Mouse (Mus musculus) adrenal gland, postnatal 36 days (tissue): ENCODE data around the gene 4930447C04Rik. TPM values are rescaled to one million over a fixed set of nuclear protein-coding genes. Genes with fewer than 3 reads are reported as not detected.

Experiments
- DNase-seq, 2 experiments: peaks; one replicate each; pipeline ENCODE4 v3.0.0; 2021; ENCODE audit warnings: mixed read lengths in 1 of 2
- long read RNA-seq, 2 experiments: library from polyadenylated mRNA; stranded (forward); transcript quantifications; one replicate each; pipeline ENCODE4 v2.0.0; 2021; ENCODE audit warnings: borderline sequencing depth in 2 of 2
- total RNA-seq, 2 experiments: library from RNA; stranded (reverse); gene quantifications; 2 replicates each; pipeline ENCODE4 v1.2.3; 2021

The 4930447C04Rik gene
- under 1 TPM; 0.13 to 0.26 TPM for total RNA-seq
- long read RNA-seq, experiment 1, result 0 reads
- long read RNA-seq, experiment 2, result 0 reads

- DNase-seq, result no peak
These were observed at the start of gene 4930447C04Rik for GRCm38 (mm10) chr12:72940071-72940821. 4930447C04Rik (minus strand) TSS chr12:72940774.

GRCm38 (mm10) chr12:72983071-72983857 is 42.7 kb upstream of the 4930447C04Rik start:
- DNase-seq, result peak; percentile 30 to 47

DNA sequence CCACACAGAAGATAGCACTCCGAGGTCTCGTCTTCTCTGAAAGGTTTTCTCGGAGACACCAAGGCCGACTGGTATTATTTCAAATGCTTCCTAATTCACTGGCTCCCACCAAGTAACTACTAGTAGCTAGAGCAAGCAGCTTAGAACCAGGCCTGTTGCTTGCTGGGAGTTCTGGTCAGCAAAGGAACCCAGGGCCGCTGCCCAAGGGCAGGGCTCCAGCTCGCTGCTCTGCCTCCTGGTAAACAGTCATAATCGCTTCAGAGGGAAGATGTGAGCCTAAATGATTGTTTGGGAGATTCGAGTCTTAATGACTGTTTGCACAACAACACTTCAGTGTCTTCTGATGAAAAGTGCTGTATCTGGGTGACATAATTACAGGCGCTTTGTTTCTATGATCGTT is 42.0 kb upstream of the 4930447C04Rik start:
- peak; percentile 40 to 44 for DNase-seq

DNA sequence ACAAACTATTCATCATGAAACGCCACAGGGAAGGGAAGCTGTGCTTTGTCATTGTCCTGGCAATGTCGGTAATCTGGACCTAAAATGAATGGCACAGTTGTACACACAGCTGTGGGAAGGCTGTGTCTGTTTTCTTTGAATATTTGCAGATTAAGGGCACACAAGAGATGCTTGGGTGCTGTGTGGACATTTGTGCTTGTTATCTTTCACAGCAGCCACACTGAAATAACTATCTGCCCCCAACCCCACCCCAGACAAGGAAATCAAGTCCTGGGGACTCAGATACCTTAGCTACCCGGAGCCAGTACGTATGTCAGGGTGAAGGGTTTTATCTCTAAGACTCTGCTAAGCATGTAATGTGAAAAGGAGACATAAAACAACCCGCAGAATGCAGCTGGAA is 38.7 kb upstream of the 4930447C04Rik start:
- no peak for DNase-seq

GRCm38 (mm10) chr12:72977851-72978250 is 37.3 kb upstream of the 4930447C04Rik start:
- no peak for DNase-seq

- DNase-seq, result peak; percentile 76 to 84
These were observed 36.1 kb upstream of the 4930447C04Rik start for GRCm38 (mm10) chr12:72976718-72977117.

GRCm38 (mm10) chr12:72976172-72976571 is 35.6 kb upstream of the 4930447C04Rik start:
- DNase-seq, result no peak

GRCm38 (mm10) chr12:72973161-72973560 is 32.6 kb upstream of the 4930447C04Rik start:
- DNase-seq, result peak; percentile 35 to 68

GRCm38 (mm10) chr12:72970620-72971019 is 30.0 kb upstream of the 4930447C04Rik start:
- DNase-seq, result no peak

DNA sequence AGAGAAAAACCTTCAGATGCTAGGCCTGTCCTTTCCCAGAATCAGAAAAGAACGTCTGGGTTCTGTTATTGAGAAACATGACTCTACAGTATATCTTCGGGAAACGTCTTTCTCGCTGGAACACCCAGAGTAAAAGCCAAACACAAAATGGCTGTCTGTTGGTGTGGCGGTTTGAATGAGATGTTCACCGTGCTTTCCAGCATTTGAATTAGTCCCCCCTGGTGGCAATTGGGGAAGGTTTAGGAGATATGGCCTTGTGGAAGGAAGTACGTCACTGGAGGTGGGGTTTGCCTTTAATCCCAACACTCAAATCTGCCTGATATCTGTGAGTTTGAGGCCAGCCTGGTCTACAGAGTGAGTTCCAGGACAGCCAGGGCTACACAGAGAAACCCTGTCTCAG is 27.0 kb upstream of the 4930447C04Rik start:
- no peak for DNase-seq

- DNase-seq, result no peak
These were observed 22.2 kb upstream of the 4930447C04Rik start for GRCm38 (mm10) chr12:72962761-72963160.

DNA sequence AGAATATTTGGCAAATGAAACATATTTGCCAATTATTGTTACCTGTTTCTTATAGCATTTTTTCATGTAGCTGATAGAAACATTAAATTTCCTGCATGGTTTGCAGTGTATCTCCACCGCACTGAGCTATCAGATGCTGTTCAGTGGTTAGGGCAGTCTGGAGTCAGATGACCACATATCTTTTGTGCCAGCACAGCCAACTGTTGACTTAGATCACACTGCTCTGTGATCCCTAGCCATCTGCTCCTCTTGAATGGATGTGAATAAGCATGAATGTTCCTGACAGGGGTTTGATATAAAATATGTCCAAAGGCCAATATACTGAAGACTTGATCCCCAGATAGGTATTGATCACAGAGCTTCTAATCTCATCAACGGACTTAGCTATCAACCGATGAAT is 17.9 kb upstream of the 4930447C04Rik start:
- DNase-seq, result no peak

DNA sequence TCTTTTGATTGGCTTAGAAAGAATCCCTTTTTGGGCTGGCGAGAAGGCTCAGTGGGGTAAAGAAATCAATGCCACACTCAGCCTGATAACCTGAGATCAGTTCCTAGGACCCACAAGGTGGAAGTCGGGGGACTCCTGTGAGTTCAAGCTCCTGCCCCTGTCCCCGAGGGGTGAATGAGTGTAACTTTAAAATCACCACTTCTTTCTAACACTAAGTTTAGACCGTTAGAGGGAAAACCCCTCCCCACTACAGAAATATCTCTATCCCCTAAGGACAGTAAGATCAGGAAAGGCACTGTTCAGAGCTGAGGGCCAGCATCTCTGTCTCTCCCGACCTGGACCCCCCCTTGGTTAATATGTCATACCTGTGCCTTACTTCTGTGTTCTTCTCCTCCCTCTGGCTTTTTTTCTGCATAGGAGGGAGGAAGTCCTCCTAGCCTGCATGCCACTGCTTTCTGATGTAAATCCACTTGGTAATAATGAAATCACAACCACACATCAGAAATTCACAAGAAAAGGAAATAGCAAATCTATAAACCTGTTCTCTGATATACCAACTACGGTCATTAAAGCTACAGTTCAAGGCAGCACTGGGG is 17.4 kb upstream of the 4930447C04Rik start:
- no peak for DNase-seq

DNA sequence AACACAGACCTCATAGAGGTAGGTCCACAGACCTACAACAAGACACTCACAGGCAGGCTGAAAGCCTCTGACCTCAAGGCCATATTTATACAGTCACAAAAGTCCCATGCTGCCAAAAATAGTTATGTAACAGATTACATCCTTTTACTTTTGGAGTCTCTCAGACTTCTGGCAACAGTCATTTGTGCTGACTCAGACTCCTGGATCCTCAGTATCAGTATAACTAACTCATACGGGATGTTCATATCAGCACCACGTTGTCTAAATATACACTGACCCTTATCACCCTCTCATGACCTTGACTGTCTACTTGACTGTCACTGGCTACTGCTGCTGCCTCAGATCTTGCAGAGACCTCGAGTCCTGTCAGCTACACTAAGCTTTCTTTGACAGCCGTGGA is 14.3 kb upstream of the 4930447C04Rik start:
- DNase-seq, result peak in 1 of 2 experiments; percentile 9

GRCm38 (mm10) chr12:72953858-72954257 is 13.3 kb upstream of the 4930447C04Rik start:
- DNase-seq, result no peak

DNA sequence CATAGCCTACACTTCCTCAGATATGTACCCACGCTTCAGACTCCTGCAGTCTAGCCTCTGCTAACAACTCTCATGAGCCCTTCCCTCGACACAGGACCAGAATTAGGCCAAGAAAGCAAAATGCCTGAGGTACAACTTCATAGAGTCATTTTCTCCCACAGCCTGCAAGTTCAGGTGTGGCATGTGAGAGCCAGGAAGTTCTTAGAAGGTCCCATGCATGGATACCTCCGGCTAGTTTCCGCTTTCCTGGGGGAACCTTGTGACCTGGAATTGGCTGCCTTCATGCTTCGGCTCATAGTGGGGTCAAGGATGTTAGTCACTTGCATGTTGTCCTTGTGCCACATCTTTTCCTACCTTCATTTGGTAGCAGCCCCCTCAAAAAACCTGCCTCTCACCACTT is 12.5 kb upstream of the 4930447C04Rik start:
- DNase-seq, result no peak

DNA sequence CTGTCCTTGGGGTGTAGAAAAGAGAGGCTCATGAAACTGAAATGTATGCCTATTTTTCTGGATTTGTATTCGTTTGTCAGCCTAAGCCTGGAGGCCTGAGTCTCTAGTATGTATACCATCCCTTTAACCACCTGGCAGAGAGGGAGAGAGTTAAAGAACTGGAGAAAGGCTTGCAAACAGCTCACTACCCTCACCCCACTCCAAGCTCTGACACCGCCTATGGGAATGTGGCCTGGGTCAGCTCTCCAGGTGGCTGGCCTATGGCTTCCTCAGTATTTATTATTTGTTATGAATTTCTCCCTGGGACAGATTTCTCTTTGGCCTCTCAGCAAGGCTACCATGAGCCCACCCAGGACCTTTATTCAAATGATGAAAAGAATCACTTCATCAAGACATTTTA is 6.8 kb upstream of the 4930447C04Rik start:
- no peak for DNase-seq

- no peak for DNase-seq
These were observed 6.2 kb upstream of the 4930447C04Rik start for GRCm38 (mm10) chr12:72946805-72947204.

- DNase-seq, result no peak
These were observed 5.5 kb upstream of the 4930447C04Rik start for GRCm38 (mm10) chr12:72946064-72946395.

DNA sequence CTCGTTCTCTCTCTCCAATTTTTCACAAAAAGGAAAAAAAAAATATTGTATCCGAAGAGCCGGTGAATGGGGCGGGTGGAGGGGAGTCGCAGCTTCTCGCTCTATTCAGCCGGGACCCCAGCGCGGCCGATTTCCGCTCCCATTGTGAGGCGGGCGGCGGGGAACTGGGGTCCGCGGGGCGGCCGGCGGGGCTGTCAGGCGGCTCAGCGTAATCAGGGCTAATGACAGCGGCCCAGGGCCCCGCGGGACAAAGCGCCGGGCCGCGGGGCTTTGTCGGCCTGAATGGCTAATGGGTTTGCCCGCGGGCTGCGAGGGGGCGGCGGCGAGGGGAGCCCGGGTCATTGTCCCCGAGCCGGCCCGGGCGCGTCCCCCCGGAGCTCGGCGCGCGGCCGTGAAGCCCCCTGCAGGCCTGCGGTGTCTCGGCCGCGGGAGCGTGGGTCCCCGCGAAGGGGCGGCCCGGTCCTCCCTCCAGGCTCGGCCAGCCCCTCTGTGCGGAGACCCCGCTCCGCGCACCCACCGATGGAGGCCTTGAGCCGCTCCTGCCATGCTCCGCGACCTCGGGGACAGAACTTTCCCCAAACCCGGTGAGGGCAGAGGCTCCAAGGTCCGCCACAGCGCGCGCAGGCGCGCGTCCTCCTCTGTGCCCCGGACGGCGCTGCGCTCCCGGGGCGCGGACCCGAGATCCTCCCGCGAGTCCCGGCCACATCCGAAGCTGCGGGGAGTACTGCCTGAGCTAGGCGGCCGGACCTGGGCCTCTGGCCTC is 4.9 kb upstream of the 4930447C04Rik start:
- DNase-seq, result peak in 1 of 2 experiments; percentile 12

DNA sequence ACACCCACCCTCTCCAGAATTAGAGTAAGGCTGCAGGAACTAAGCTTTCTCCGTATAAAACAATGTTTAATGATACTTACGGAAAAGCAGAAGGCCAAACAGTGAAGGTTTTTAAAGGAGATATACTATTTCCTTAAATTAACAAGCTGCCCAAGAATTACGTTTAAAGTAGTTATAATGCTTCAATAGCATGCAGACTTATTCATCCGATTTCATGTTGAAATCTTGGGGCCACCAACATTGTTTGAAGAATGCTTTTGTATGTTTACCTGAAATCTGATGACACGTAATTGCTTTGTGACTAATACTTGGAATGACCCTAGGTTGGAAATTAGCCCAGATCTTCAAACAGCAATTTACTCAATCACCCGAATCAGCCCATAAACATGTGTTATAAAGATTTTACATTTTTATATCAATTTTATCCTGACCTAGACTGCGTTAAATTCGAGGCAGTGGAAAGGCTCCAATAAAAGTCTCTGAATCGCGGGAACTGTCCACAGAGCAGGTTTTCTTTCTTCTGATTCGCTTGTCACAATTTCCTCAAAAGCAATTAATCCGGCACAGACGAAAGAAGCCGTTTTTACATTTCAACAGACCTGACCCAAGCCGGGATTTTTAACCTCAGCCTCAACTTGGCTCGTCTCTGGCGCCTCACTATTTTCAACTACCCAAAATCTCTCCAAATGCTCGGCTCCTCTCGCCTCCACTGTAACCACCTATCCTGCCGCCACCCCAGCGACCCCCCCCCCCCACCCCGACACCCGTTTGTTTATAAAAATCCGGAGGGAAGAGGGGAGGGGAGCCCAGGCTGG is 4.0 kb upstream of the 4930447C04Rik start:
- DNase-seq, result no peak
